Comparison of ENCODE assay signal across 9 mouse cellular contexts in the genomic region with DNA sequence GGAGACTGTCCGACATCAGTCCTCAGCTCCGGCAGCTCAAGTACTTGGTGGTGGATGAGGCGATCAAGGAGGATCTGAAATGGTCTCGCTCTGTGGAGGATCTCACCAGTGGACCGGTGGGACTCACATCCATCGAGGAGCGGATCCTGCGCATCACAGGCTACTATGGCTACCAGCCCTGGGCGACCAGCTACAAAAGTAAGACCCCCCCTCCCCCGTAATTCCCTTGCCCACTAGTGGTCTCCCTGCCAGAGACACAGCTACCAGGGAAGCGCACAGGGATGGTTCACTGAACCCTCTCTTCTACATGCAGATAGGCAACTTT.
DNase-seq lines count a peak whose midpoint lies in the region; ATAC-seq and TF ChIP-seq lines count a peak whose summit lies in the region.
"Had no signal": no experiment of that assay in that cellular context is flagged by ENCODE, and none has a peak within 500 bp of the region (broad histone marks: within the 10 kb centered on the region; RNA-seq: fewer than 3 reads in every experiment).

No protein-coding gene starts in this region.

- peak overlapping the region; percentile 92 for H3K27ac ChIP-seq in cerebellum, adult 2 months (ENCODE audit: insufficient read depth, low read length)
- no peak overlapping the region for H3K27ac ChIP-seq in lung, embryonic 14.5 days (ENCODE audit: low read depth)
- H3K27ac ChIP-seq in intestine, embryonic 15.5 days, result no peak overlapping the region
- no peak overlapping the region for H3K27ac ChIP-seq in neural tube, embryonic 15.5 days (replicated peaks)

- no peaks in the 10 kb centered on the region for H3K27me3 ChIP-seq in cerebellum, adult 2 months (ENCODE audit: control insufficient read depth, insufficient read depth, low read length)
- peaks cover 28% of the 10 kb centered on the region for H3K27me3 ChIP-seq in lung, embryonic 14.5 days (ENCODE audit: insufficient read depth, low read length)
- peaks cover 24% of the 10 kb centered on the region for H3K27me3 ChIP-seq in intestine, embryonic 15.5 days (replicated peaks)
- peaks cover 28% of the 10 kb centered on the region for H3K27me3 ChIP-seq in neural tube, embryonic 15.5 days (replicated peaks)

- H3K9ac ChIP-seq in lung, embryonic 14.5 days, result peak overlapping the region; percentile 51; the same call in 1 of the 2 replicates
- H3K9ac ChIP-seq in intestine, embryonic 15.5 days, result peak overlapping the region; percentile 40
- peak overlapping the region; percentile 56; the same call in 1 of the 2 replicates for H3K9ac ChIP-seq in neural tube, embryonic 15.5 days (replicated peaks)

- DNase-seq in cerebellum, adult 2 months, result peak in 1 of 2 experiments; percentile 76
- DNase-seq in cerebellum, postnatal 14 days, result no peak
- no peak for DNase-seq in lung, embryonic 14.5 days
- no peak for DNase-seq in lung, postnatal 4 days
- no peak for DNase-seq in adrenal gland, postnatal 4 days (ENCODE audit: low spot score in 2 of 2)
- no peak for DNase-seq in spleen, adult 12 weeks (ENCODE audit: low spot score)
- DNase-seq: lung, postnatal 10 days had no signal

- no peak for TF ChIP-seq POLR2A in cerebellum, adult 2 months (IDR thresholded peaks at IDR 0.05; ENCODE audit: borderline replicate concordance, insufficient read depth, low read length)

- no peak for TF ChIP-seq CTCF in cerebellum, adult 2 months (IDR thresholded peaks at IDR 0.05; ENCODE audit: borderline replicate concordance, insufficient read depth, low read depth, low read length)
- no peak for TF ChIP-seq CTCF in lung, embryonic 14.5 days (IDR thresholded peaks at IDR 0.05; ENCODE audit: low read depth)

- 4% methylated on average over 11 of the region's 11 CpGs for WGBS in cerebellum, adult 2 months
- 20% methylated on average over 11 of the region's 11 CpGs for WGBS in lung, embryonic 14.5 days
- WGBS in intestine, embryonic 15.5 days, result 26% methylated on average over 11 of the region's 11 CpGs
- 17% methylated on average over 11 of the region's 11 CpGs for WGBS in neural tube, embryonic 15.5 days

- no peaks in the 10 kb centered on the region for H3K36me3 ChIP-seq in lung, embryonic 14.5 days (ENCODE audit: insufficient read depth)
- no peaks in the 10 kb centered on the region for H3K36me3 ChIP-seq in intestine, embryonic 15.5 days
- H3K36me3 ChIP-seq in neural tube, embryonic 15.5 days, result no peaks in the 10 kb centered on the region

- no peak for ATAC-seq in lung, embryonic 14.5 days (ENCODE audit: insufficient read depth)
- no peak for ATAC-seq in intestine, embryonic 15.5 days
- 0 out of 2 replicates have a peak, but pooled peaks have one; percentile 29 for ATAC-seq in neural tube, embryonic 15.5 days (ENCODE audit: low FRiP score)

- H3K4me1 ChIP-seq in cerebellum, adult 2 months (ENCODE audit: control insufficient read depth, insufficient read depth, low read length), result peaks cover 16% of the 10 kb centered on the region
- 0 out of 2 replicates have a peak, but pooled peaks cover 4% of the 10 kb centered on the region for H3K4me1 ChIP-seq in lung, embryonic 14.5 days (ENCODE audit: insufficient read depth)
- peaks cover 13% of the 10 kb centered on the region; the same call in 1 of the 2 replicates for H3K4me1 ChIP-seq in intestine, embryonic 15.5 days (replicated peaks)
- H3K4me1 ChIP-seq in neural tube, embryonic 15.5 days, result peaks cover 14% of the 10 kb centered on the region

- peak overlapping the region; percentile 93 for H3K4me2 ChIP-seq in lung, embryonic 14.5 days
- H3K4me2 ChIP-seq in intestine, embryonic 15.5 days (replicated peaks), result peak overlapping the region; percentile 99
- H3K4me2 ChIP-seq in neural tube, embryonic 15.5 days, result peak overlapping the region; percentile 97

- peak overlapping the region; percentile 87 for H3K4me3 ChIP-seq in cerebellum, adult 2 months (replicated peaks; ENCODE audit: insufficient read depth, low read depth, low read length)
- H3K4me3 ChIP-seq in lung, embryonic 14.5 days (ENCODE audit: low read depth, low read length), result peak overlapping the region; percentile 52
- H3K4me3 ChIP-seq in intestine, embryonic 15.5 days (replicated peaks), result peak overlapping the region; percentile 51
- H3K4me3 ChIP-seq in neural tube, embryonic 15.5 days (replicated peaks), result peak overlapping the region; percentile 63

- H3K9me3 ChIP-seq in lung, embryonic 14.5 days (ENCODE audit: low read depth, low read length), result no peaks in the 10 kb centered on the region
- no peaks in the 10 kb centered on the region for H3K9me3 ChIP-seq in intestine, embryonic 15.5 days
- no peaks in the 10 kb centered on the region for H3K9me3 ChIP-seq in neural tube, embryonic 15.5 days (replicated peaks)
